Mouse (Mus musculus): ENCODE measurements around the gene Lamb3.

DNA sequence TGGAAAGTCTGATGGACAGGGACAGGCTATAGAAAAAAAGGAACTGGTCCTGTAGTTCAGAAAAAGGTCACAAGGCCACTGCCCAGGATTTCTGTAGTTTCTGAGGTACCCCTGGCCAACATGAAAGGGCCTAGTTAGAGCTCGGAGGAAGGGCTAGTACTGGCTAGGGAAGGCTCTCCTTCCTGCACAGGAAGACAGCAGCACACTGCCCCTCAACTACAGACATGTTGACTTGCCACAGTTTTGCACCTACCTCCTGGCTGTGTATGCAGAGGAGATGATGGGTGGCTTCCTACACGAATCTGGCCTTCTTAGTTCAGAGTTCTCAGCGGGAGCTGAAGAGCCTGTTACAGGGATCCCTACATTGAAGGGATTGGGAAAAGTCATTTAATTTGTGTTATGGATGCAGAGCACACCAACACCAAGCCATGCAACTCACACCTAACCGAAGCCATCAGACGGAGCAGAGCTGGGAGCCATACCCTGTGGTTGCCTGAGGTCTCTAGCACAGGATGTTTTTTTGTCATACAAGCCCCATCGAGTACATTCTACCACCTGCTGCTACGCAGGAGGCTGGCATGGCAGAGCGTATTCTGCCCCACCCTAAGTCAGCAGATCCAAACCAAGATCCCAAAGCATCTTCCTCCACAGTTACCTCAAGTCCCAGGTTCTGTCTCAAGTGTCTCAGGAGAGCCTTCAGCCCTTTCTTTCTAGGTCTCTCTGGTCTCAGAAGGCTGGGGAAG, 6.7 kb upstream of the Lamb3 start:
- TF ChIP-seq CTCF (IDR thresholded peaks at IDR 0.05; ENCODE audit: low read depth) (no peak), EP300 (optimal IDR thresholded peaks at IDR 0.05) (no peak)
